Mouse (Mus musculus) heart, embryonic 13.5 days (tissue): ENCODE measurements around the gene Gxylt2. TPM values are rescaled to one million over a fixed set of nuclear protein-coding genes. Genes with fewer than 3 reads are reported as not detected.

Source experiments
- ATAC-seq: fragments of 200-750 bp; cut with Nextera tagmentation; 2 replicates; pipeline ENCODE4 v1.8.0; 2017; ENCODE audit warnings: moderate TSS enrichment; ENCODE audit not compliant: insufficient number of reproducible peaks, low FRiP score, low TSS enrichment; ENCODE audit errors: extremely low read depth
- H3K27ac ChIP-seq: fragments of 300-500 bp; sonication (generic); replicated peaks from 2 replicates; pipeline ENCODE4 v1.5.1; 2015; ENCODE audit warnings: moderate library complexity, mild to moderate bottlenecking, inconsistent platforms
- H3K27me3 ChIP-seq: fragments of 300-500 bp; sonication (generic); replicated peaks from 2 replicates; pipeline ENCODE4 v1.6.1; 2015; ENCODE audit warnings: mild to moderate bottlenecking, inconsistent platforms
- H3K36me3 ChIP-seq: fragments of 300-500 bp; sonication (generic); 2 replicates; pipeline ENCODE4 v1.6.1; 2015; ENCODE audit warnings: mild to moderate bottlenecking, inconsistent platforms
- H3K4me1 ChIP-seq: fragments of 300-500 bp; sonication (generic); 2 replicates; pipeline ENCODE4 v1.6.1; 2015; ENCODE audit warnings: inconsistent platforms
- H3K4me2 ChIP-seq: fragments of 300-500 bp; sonication (generic); 2 replicates; pipeline ENCODE4 v1.6.1; 2015; ENCODE audit warnings: inconsistent platforms, mild to moderate bottlenecking, moderate library complexity
- H3K4me3 ChIP-seq: fragments of 300-500 bp; sonication (generic); 2 replicates; pipeline ENCODE4 v1.5.1; 2015; ENCODE audit warnings: moderate library complexity, mild to moderate bottlenecking, inconsistent platforms
- H3K9ac ChIP-seq: fragments of 300-500 bp; sonication (generic); 2 replicates; pipeline ENCODE4 v1.6.1; 2015; ENCODE audit warnings: inconsistent platforms, mild to moderate bottlenecking, moderate library complexity
- H3K9me3 ChIP-seq: fragments of 300-500 bp; sonication (generic); 2 replicates; pipeline ENCODE4 v1.6.1; 2016; ENCODE audit warnings: inconsistent platforms
- WGBS: fragments of 180-500 bp; shearing (Covaris S2); methylation state at CpG from one replicate; pipeline ENCODE4 v1.1.7; 2015; ENCODE audit warnings: mixed read lengths; 5-methylcytosine and 5-hydroxymethylcytosine counted together
- polyA plus RNA-seq: library from polyadenylated mRNA; unstranded; fragments of >200 nt; fragmentation: Nextera tagmentation; extraction: Ambion mirVana; gene quantifications from 2 replicates; pipeline ENCODE4 v1.2.1, GENCODE M21; 2015

The Gxylt2 gene
- polyA plus RNA-seq, 1 experiment from 2014 or later, result 3.3 TPM

DNA sequence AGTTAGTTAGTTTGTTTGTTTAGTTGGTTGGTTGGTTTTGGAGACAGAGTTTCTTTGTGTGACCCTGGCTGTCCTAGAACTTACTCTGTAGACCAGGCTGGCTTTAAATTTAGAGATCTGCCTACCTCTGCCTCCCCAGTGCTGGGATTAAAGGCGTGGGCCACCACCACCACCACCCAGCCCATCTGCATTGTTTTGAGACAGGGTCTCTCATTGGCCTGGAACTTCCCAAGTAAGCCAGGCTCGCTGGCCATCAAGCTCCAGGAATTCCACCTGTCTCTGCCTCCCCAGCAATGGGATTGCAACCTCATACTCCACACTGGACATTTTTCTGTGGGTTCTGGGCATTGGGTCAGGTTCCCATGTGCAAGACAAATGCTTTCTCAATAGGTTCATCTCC is 18.2 kb upstream of the Gxylt2 start:
- no peak overlapping the region for H3K27ac ChIP-seq
- no peaks in the 10 kb centered on the region for H3K36me3 ChIP-seq
- no peak overlapping the region for H3K9ac ChIP-seq
- no peak for ATAC-seq
- peaks cover 3% of the 10 kb centered on the region; the same call in 1 of the 2 replicates for H3K9me3 ChIP-seq
- H3K27me3 ChIP-seq, result no peaks in the 10 kb centered on the region
- WGBS, result 68% methylated on average over 2 of the region's 2 CpGs
- H3K4me1 ChIP-seq, result no peaks in the 10 kb centered on the region
- H3K4me3 ChIP-seq, result no peak overlapping the region
- no peak overlapping the region for H3K4me2 ChIP-seq

DNA sequence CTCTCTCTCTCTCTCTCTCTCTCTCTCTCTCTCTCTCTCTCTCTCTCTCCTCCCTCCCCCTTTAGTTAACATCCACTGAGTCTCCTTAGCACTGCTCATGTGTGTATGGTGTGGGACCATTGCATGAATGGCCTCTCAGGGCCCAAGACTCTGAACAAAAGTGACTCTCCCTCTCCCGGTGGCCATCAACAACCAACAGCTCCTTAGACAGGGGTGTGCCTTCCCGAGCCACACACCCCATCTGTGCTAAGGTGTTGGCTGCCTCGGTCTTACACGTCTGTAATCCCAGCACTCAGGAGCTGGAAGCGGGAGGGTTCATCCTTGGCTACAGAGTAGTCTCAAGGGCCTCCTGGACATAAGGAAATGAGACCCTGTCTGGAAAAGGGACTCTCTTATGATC is 4.5 kb upstream of the Gxylt2 start:
- H3K4me3 ChIP-seq, result no peak overlapping the region
- H3K4me1 ChIP-seq, result peaks cover 7% of the 10 kb centered on the region
- no peak overlapping the region for H3K4me2 ChIP-seq
- peaks cover 23% of the 10 kb centered on the region for H3K27me3 ChIP-seq
- no peaks in the 10 kb centered on the region for H3K36me3 ChIP-seq
- H3K27ac ChIP-seq, result no peak overlapping the region
- ATAC-seq, result no peak
- H3K9me3 ChIP-seq, result no peaks in the 10 kb centered on the region
- no peak overlapping the region for H3K9ac ChIP-seq
- WGBS, result 70% methylated on average over 5 of the region's 5 CpGs

DNA sequence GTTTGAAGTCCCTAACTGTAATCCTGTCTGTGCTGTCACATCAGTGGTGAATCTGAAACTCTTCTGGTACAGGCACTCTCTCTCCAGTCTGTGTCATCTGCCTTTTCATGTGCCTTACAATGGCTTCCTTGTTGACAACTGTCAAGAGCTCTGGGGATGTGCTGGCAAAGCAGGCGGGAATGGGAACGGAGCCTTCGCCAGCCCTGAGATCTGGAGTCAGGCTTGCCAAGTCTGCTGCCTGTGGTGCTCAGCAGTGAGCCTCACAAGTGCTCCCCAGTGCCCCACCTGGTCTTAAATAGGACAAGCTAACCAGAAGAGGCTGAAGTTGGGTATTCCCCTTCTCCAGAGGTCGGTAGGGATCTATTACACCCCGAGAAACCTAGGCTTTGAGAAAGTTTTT is 3.8 kb upstream of the Gxylt2 start:
- ATAC-seq, result no peak
- peaks cover 31% of the 10 kb centered on the region for H3K27me3 ChIP-seq
- no peak overlapping the region for H3K4me2 ChIP-seq
- H3K36me3 ChIP-seq, result no peaks in the 10 kb centered on the region
- H3K9me3 ChIP-seq, result no peaks in the 10 kb centered on the region
- H3K27ac ChIP-seq, result no peak overlapping the region
- H3K9ac ChIP-seq, result no peak overlapping the region
- H3K4me1 ChIP-seq, result peaks cover 14% of the 10 kb centered on the region
- WGBS, result 65% methylated on average over 5 of the region's 5 CpGs
- H3K4me3 ChIP-seq, result no peak overlapping the region

DNA sequence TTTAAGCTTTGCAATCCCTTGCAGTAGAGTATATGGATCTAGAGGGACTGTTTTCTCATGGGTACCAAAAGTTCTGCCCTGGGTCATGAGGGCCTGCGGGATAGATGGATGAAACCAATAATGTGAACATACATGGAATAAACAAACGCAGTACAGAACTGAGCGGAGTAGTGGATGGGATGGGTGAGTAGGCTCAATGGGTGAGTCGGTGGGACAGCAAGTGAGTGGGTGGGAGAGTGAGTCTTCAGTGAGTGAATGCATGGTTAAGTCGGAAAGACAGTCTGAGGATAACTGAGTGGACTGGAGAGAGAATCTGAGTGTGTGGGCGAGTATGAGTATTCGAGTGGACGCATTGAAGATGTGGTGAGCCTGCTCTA is 349 bp upstream of the Gxylt2 start:
- no peak for ATAC-seq
- 32% methylated on average over 8 of the region's 8 CpGs for WGBS
- Histone ChIP-seq H3K9me3 (no peaks in the 10 kb centered on the region), H3K27ac (no peak overlapping the region), H3K4me2 (peak overlapping the region; percentile 96), H3K4me3 (peak overlapping the region; percentile 77), H3K4me1 (peaks cover 20% of the 10 kb centered on the region), H3K27me3 (peaks cover 42% of the 10 kb centered on the region), H3K36me3 (no peaks in the 10 kb centered on the region), H3K9ac (peak overlapping the region; percentile 85)

DNA sequence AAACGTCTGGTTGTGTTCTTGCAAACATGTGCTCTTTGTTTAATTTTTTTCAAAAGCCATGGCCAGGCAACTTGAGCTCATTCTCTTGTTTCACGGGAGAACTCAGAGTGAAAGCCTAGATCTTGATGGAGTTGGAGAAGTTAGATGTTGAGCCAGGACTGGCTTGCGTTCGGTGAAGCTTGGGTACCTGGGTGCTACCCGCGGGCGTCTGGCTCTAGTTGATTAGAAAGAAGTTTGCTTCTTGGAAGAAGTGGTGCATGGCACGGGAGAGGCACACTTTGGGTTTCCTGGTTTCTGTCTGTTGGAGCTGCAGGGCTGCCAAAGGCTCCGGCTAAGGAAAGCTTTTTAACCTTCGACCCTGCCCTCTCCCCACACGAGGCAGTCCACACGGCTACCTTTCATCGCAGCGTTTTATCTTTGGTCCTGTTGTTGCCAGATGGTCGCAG is 855 bp downstream of the Gxylt2 start:
- Histone ChIP-seq H3K27ac (peak overlapping the region; percentile 26; the same call in 1 of the 2 replicates), H3K27me3 (peaks cover 42% of the 10 kb centered on the region), H3K9ac (peak overlapping the region; percentile 85), H3K4me1 (peaks cover 25% of the 10 kb centered on the region), H3K4me2 (peak overlapping the region; percentile 96), H3K9me3 (no peaks in the 10 kb centered on the region), H3K36me3 (no peaks in the 10 kb centered on the region), H3K4me3 (peak overlapping the region; percentile 77)
- no peak for ATAC-seq
- whole genome bisulfite sequencing, result under 1% methylated on average over 15 of the region's 15 CpGs

DNA sequence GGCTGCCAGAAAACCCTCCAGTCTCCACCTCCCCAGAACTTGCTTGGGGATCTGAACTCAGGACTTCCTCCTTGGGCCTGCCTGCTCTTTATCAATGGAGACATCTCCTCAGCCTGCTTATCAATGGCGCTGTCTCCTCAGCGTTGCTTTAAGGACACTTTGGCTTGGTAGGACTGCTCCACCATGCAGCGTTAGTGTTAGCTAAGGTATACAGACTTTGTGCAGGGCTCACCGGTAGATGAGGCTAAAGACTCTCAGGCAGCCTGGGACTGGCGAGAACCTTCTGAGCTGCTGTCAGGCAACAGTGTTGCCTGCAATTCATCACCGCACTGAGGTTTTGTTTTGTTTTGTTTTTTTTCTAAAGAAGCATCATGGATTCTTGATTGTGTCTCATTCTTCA is 2.3 kb downstream of the Gxylt2 start:
- H3K4me1 ChIP-seq, result peaks cover 25% of the 10 kb centered on the region
- no peaks in the 10 kb centered on the region for H3K9me3 ChIP-seq
- no peak overlapping the region for H3K27ac ChIP-seq
- peak overlapping the region; percentile 8; the same call in 1 of the 2 replicates for H3K4me2 ChIP-seq
- ATAC-seq, result no peak
- H3K27me3 ChIP-seq, result peaks cover 42% of the 10 kb centered on the region
- no peak overlapping the region for H3K9ac ChIP-seq
- WGBS, result 56% methylated on average over 6 of the region's 6 CpGs
- H3K36me3 ChIP-seq, result no peaks in the 10 kb centered on the region
- H3K4me3 ChIP-seq, result no peak overlapping the region

DNA sequence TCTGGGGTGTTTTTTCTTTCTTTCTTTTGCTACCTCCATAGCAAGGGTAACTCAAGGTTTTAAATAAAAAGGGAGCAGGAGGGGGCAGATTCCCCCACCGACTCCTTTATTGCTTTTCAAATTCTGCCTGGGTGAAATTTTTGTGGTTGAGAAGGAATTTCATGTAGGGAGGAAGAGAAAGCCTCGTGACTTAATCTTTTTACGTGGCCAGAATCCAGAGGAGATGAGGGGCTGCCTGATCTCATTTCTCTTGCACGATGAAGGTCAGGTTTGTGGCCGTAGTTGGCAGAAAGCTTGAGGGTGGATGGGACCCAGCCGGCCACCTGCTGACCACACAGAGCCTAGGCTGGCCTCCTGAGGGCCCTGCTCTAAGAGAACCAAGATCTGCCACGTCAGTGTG is 3.0 kb downstream of the Gxylt2 start:
- no peak for ATAC-seq
- H3K9me3 ChIP-seq, result no peaks in the 10 kb centered on the region
- no peak overlapping the region for H3K9ac ChIP-seq
- 54% methylated on average over 7 of the region's 7 CpGs for WGBS
- H3K27me3 ChIP-seq, result peaks cover 42% of the 10 kb centered on the region
- H3K4me1 ChIP-seq, result peaks cover 25% of the 10 kb centered on the region
- no peak overlapping the region for H3K27ac ChIP-seq
- H3K36me3 ChIP-seq, result no peaks in the 10 kb centered on the region
- H3K4me3 ChIP-seq, result no peak overlapping the region
- no peak overlapping the region for H3K4me2 ChIP-seq

DNA sequence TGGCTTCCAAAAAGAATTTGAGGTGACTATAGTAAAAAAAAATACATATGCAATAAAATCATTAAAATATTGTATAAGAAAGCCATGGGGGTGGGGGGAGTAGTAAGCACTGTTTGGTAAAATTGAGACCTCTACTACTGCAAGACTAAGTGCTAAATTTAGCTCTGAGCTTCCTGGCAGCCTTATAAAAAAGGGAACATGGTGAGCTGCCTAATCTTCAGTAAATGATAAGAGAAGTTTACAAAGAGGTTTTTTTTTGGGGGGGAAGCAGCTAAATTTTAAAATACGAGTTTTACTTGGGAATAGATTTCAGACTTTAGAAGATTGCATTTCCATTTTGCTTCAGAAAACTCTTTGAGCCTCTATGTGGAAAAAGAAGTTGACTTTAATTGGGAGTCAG is 3.7 kb downstream of the Gxylt2 start:
- Histone ChIP-seq H3K9me3 (no peaks in the 10 kb centered on the region), H3K9ac (no peak overlapping the region), H3K4me1 (peaks cover 25% of the 10 kb centered on the region), H3K27ac (no peak overlapping the region), H3K4me3 (no peak overlapping the region), H3K27me3 (peaks cover 36% of the 10 kb centered on the region), H3K4me2 (no peak overlapping the region), H3K36me3 (no peaks in the 10 kb centered on the region)
- WGBS, result 44% methylated on average over 1 of the region's 1 CpGs
- ATAC-seq, result no peak

DNA sequence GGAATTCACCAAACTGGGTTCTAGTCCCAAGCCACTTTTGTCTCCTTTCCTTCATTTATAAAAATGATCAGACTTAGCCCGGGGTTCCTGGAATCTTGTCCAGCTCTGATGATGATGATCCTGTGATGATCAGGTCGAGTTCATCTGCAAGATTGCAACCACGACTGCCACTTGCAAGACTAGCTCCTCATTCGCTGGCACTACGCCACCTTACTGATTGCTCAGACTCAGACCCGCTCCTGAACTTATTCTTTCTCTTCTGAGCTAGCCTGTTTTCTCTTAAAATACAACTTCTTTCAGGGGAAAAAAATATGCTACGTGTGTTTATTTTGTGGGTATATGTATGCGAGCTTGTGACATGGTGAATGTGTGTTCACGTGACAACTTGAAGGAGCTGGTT is 4.5 kb downstream of the Gxylt2 start:
- ATAC-seq, result no peak
- peaks cover 24% of the 10 kb centered on the region for H3K4me1 ChIP-seq
- 75% methylated on average over 9 of the region's 9 CpGs for WGBS

DNA sequence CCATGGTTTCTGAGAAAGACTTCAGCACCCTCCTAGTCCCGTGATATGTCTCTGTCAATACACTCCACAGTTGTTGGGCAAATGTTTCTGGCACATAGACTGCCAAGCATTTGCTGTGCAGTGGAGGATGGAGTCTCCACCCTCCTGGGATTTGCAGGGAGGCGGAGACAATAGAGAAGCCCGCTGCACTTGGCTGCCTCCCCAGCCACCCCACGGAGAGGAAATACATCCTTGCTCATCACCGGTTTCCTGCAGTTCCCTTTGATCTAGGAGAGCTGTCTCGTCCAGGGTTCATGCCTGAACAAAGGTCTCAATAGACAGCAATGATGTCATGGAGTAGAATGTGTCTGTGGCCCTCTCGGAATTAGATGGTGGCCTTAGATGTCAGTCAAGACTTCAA is 4.9 kb downstream of the Gxylt2 start:
- Histone ChIP-seq H3K36me3 (no peaks in the 10 kb centered on the region), H3K27me3 (peaks cover 24% of the 10 kb centered on the region), H3K9ac (no peak overlapping the region), H3K4me1 (peaks cover 20% of the 10 kb centered on the region), H3K27ac (no peak overlapping the region), H3K4me2 (no peak overlapping the region), H3K4me3 (no peak overlapping the region), H3K9me3 (no peaks in the 10 kb centered on the region)
- 24% methylated on average over 7 of the region's 7 CpGs for WGBS
- no peak; the same call in 1 of the 2 replicates for ATAC-seq

More for the DNA sequence above, 4.5 kb downstream of the Gxylt2 start:
- H3K4me2 ChIP-seq, result no peak overlapping the region
- no peak overlapping the region for H3K9ac ChIP-seq
- no peak overlapping the region for H3K4me3 ChIP-seq
- H3K9me3 ChIP-seq, result no peaks in the 10 kb centered on the region
- no peak overlapping the region for H3K27ac ChIP-seq
- H3K36me3 ChIP-seq, result no peaks in the 10 kb centered on the region
- peaks cover 28% of the 10 kb centered on the region for H3K27me3 ChIP-seq

DNA sequence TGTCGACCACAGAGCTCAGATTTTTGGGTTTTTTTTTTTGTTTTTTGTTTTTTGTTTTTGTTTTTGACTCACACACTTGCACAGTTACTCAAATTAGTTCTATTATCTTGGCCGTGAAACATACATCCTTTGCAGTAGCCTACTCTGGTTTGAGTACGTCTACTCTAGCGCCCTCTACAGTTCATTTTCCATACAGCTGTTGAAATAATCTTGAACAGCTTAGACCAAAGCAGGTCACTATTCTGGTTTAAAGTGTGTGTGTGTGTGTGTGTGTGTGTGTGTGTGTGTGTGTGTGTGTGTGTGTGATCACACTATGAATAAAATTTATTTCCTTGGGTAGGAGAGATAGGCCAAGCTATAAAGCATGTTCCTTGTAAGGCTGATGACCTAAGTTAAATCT is 5.6 kb downstream of the Gxylt2 start:
- ATAC-seq, result no peak
- H3K36me3 ChIP-seq, result no peaks in the 10 kb centered on the region
- H3K9me3 ChIP-seq, result no peaks in the 10 kb centered on the region
- no peak overlapping the region for H3K27ac ChIP-seq
- peaks cover 18% of the 10 kb centered on the region for H3K27me3 ChIP-seq
- WGBS, result 34% methylated on average over 4 of the region's 4 CpGs
- no peak overlapping the region for H3K9ac ChIP-seq
- H3K4me2 ChIP-seq, result no peak overlapping the region
- H3K4me3 ChIP-seq, result no peak overlapping the region
- peaks cover 16% of the 10 kb centered on the region for H3K4me1 ChIP-seq

DNA sequence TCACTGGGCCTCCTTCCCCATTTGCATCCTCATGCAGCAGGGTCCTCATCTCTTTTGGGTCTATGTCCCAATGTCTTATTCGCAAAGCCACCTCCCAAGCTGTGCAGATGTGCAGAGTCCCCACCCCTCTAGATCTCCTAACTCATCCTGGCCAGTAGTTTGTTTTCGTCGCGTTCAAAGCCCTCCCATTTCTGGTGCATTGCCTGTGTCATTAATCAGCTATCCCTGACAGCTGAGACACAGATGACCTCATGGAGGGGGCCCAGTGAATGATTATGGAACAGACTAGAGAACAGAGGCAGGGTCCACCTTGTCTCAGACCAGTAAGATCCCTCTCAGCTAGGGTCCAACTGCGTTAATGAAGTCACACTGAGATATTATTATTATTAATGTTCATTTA is 6.3 kb downstream of the Gxylt2 start:
- H3K9me3 ChIP-seq, result no peaks in the 10 kb centered on the region
- H3K9ac ChIP-seq, result no peak overlapping the region
- 68% methylated on average over 5 of the region's 5 CpGs for WGBS
- no peaks in the 10 kb centered on the region for H3K36me3 ChIP-seq
- peaks cover 11% of the 10 kb centered on the region for H3K4me1 ChIP-seq
- H3K27me3 ChIP-seq, result peaks cover 11% of the 10 kb centered on the region
- H3K27ac ChIP-seq, result no peak overlapping the region
- no peak for ATAC-seq
- no peak overlapping the region for H3K4me2 ChIP-seq
- H3K4me3 ChIP-seq, result no peak overlapping the region
